Mouse (Mus musculus) MEL (cell line): ENCODE results near the gene Rexo5. TPM values are rescaled to one million over a fixed set of nuclear protein-coding genes. Genes with fewer than 3 reads are reported as not detected.
A peak's percentile ranks its signal among the peaks of the same experiment; 100 is the strongest.

Source experiments
- DNase-seq: peaks from one replicate; pipeline ENCODE4 v3.0.0; 2011; ENCODE audit warnings: low read depth, low spot score
- H3K27ac ChIP-seq: 2 replicates; pipeline ENCODE4 v1.5.1; 2012; ENCODE audit warnings: low read depth, mild to moderate bottlenecking, control low read depth, low read length, moderate library complexity; ENCODE audit not compliant: control insufficient read depth
- H3K27me3 ChIP-seq, 2 experiments: fragments of 150-350 bp in 1 of 2; sonication (generic) in 1 of 2; 2 replicates each; pipeline ENCODE4 v1.6.1; 2012; ENCODE audit warnings: low read length in 2 of 2, mild to moderate bottlenecking in 2 of 2, improper control_type of control experiment in 1 of 2, moderate library complexity in 1 of 2; ENCODE audit not compliant: insufficient read depth in 2 of 2, control insufficient read depth in 1 of 2
- H3K36me3 ChIP-seq, 2 experiments: 2 replicates each; pipeline ENCODE4 v1.6.1; 2012 to 2014; ENCODE audit warnings: low read length in 2 of 2, improper control_type of control experiment in 1 of 2, inconsistent platforms in 1 of 2, mild to moderate bottlenecking in 1 of 2; ENCODE audit not compliant: insufficient read depth in 2 of 2, control insufficient read depth in 1 of 2
- H3K4me1 ChIP-seq, 2 experiments: fragments of 150-350 bp in 1 of 2; sonication (generic) in 1 of 2; 2 replicates each; pipeline ENCODE4 v1.6.1; 2012; ENCODE audit warnings: low read length in 2 of 2, improper control_type of control experiment in 1 of 2, mild to moderate bottlenecking in 1 of 2; ENCODE audit not compliant: insufficient read depth in 2 of 2, control insufficient read depth in 1 of 2
- H3K4me3 ChIP-seq, 2 experiments: fragments of 150-350 bp in 1 of 2; sonication (generic) in 1 of 2; 2 replicates each; pipeline ENCODE4 v1.5.1; 2012; ENCODE audit warnings: low read depth in 2 of 2, low read length in 2 of 2, mild to moderate bottlenecking in 2 of 2, moderate library complexity in 2 of 2, control low read depth in 1 of 2, improper control_type of control experiment in 1 of 2; ENCODE audit not compliant: control insufficient read depth in 1 of 2, insufficient read depth in 1 of 2
- H3K79me2 ChIP-seq: 2 replicates; pipeline ENCODE4 v1.6.1; 2012; ENCODE audit warnings: mild to moderate bottlenecking, low read length, moderate library complexity; ENCODE audit not compliant: control insufficient read depth, poor library complexity, insufficient read depth
- H3K9ac ChIP-seq: 2 replicates; pipeline ENCODE4 v1.6.1; 2012; ENCODE audit warnings: low read depth, mild to moderate bottlenecking, control low read depth, low read length, moderate library complexity; ENCODE audit not compliant: control insufficient read depth, poor library complexity, severe bottlenecking
- H3K9me3 ChIP-seq: fragments of 150-350 bp; sonication (generic); replicated peaks from 2 replicates; pipeline ENCODE4 v1.6.1; 2012; ENCODE audit warnings: mild to moderate bottlenecking, low read length, improper control_type of control experiment, moderate library complexity; ENCODE audit not compliant: insufficient read depth
- BHLHE40 ChIP-seq: IDR thresholded peaks from 2 replicates; pipeline ENCODE4 v1.6.1; 2012; ENCODE audit warnings: low read depth, mild to moderate bottlenecking, inconsistent platforms, low read length, improper control_type of control experiment, borderline replicate concordance
- CHD1 ChIP-seq: IDR thresholded peaks from 2 replicates; pipeline ENCODE4 v1.6.1; 2012; ENCODE audit warnings: low read depth, mild to moderate bottlenecking, inconsistent platforms, low read length, improper control_type of control experiment
- CTCF ChIP-seq, 3 experiments: IDR thresholded peaks in 2 of 3; conservative IDR thresholded peaks in 1 of 3; 2 replicates each; pipeline ENCODE4 v1.5.1; 2011 to 2012; ENCODE audit warnings: low read length in 3 of 3, low read depth in 2 of 3, mild to moderate bottlenecking in 2 of 3, improper control_type of control experiment in 1 of 3, inconsistent platforms in 1 of 3, mixed read lengths in 1 of 3, moderate library complexity in 1 of 3; ENCODE audit not compliant: control insufficient read depth in 1 of 3, insufficient read depth in 1 of 3, poor library complexity in 1 of 3, severe bottlenecking in 1 of 3
- EP300 ChIP-seq, 2 experiments: IDR thresholded peaks; 2 replicates each; pipeline ENCODE4 v1.6.1; 2011; ENCODE audit warnings: improper control_type of control experiment in 2 of 2, low read length in 2 of 2, low read depth in 1 of 2, mild to moderate bottlenecking in 1 of 2
- KAT2A ChIP-seq: conservative IDR thresholded peaks from 2 replicates; pipeline ENCODE4 v1.6.1; 2012; ENCODE audit warnings: low read depth, low read length, improper control_type of control experiment, inconsistent platforms
- MAZ ChIP-seq: IDR thresholded peaks from 2 replicates; pipeline ENCODE4 v1.6.1; 2012; ENCODE audit warnings: low read depth, mild to moderate bottlenecking, inconsistent platforms, low read length, improper control_type of control experiment
- MYB ChIP-seq: IDR thresholded peaks from 2 replicates; pipeline ENCODE4 v1.6.1; 2011; ENCODE audit warnings: mild to moderate bottlenecking, low read depth, low read length, improper control_type of control experiment
- MYC ChIP-seq: IDR thresholded peaks from 2 replicates; pipeline ENCODE4 v1.6.1; 2011; ENCODE audit warnings: low read depth, mild to moderate bottlenecking, low read length, improper control_type of control experiment, moderate library complexity
- NELFE ChIP-seq: IDR thresholded peaks from 2 replicates; pipeline ENCODE4 v1.6.1; 2011; ENCODE audit warnings: low read depth, low read length, improper control_type of control experiment
- NRF1 ChIP-seq: IDR thresholded peaks from 2 replicates; pipeline ENCODE4 v1.6.1; 2014; ENCODE audit warnings: low read depth, mild to moderate bottlenecking, inconsistent platforms, low read length, improper control_type of control experiment, moderate library complexity; ENCODE audit not compliant: poor library complexity, insufficient read depth, severe bottlenecking
- POLR2A ChIP-seq, 2 experiments: IDR thresholded peaks; 2 replicates each; pipeline ENCODE4 v1.6.1; 2011 to 2012; ENCODE audit warnings: low read length in 2 of 2, mild to moderate bottlenecking in 2 of 2, control low read depth in 1 of 2, improper control_type of control experiment in 1 of 2, low read depth in 1 of 2, moderate library complexity in 1 of 2; ENCODE audit not compliant: control insufficient read depth in 1 of 2, insufficient read depth in 1 of 2, poor library complexity in 1 of 2
- RAD21 ChIP-seq: IDR thresholded peaks from 2 replicates; pipeline ENCODE4 v1.6.1; 2011; ENCODE audit warnings: mild to moderate bottlenecking, low read depth, low read length, improper control_type of control experiment
- RCOR1 ChIP-seq: IDR thresholded peaks from 2 replicates; pipeline ENCODE4 v1.6.1; 2012; ENCODE audit warnings: low read depth, mild to moderate bottlenecking, inconsistent platforms, low read length, improper control_type of control experiment
- SIN3A ChIP-seq: IDR thresholded peaks from 2 replicates; pipeline ENCODE4 v1.6.1; 2012; ENCODE audit warnings: low read length, improper control_type of control experiment, inconsistent platforms
- SMC3 ChIP-seq: IDR thresholded peaks from 2 replicates; pipeline ENCODE4 v1.6.1; 2011; ENCODE audit warnings: low read depth, low read length, improper control_type of control experiment
- TAL1 ChIP-seq: IDR thresholded peaks from 2 replicates; pipeline ENCODE4 v1.6.1; 2012; ENCODE audit warnings: mild to moderate bottlenecking, inconsistent platforms, low read length, moderate library complexity, mixed read lengths
- TCF12 ChIP-seq: IDR thresholded peaks from 2 replicates; pipeline ENCODE4 v1.6.1; 2014; ENCODE audit warnings: low read depth, mild to moderate bottlenecking, inconsistent platforms, low read length, improper control_type of control experiment, moderate library complexity
- USF2 ChIP-seq, 2 experiments: IDR thresholded peaks; 2 replicates each; pipeline ENCODE4 v1.6.1; 2011 to 2012; ENCODE audit warnings: improper control_type of control experiment in 2 of 2, low read length in 2 of 2, borderline replicate concordance in 1 of 2, inconsistent platforms in 1 of 2, low read depth in 1 of 2, mild to moderate bottlenecking in 1 of 2; ENCODE audit not compliant: insufficient read depth in 1 of 2
- ZC3H11A ChIP-seq: IDR thresholded peaks from 2 replicates; pipeline ENCODE4 v1.6.1; 2012; ENCODE audit warnings: low read depth, mild to moderate bottlenecking, inconsistent platforms, low read length, improper control_type of control experiment
- ZMIZ1 ChIP-seq: IDR thresholded peaks from 2 replicates; pipeline ENCODE4 v1.6.1; 2012; ENCODE audit warnings: low read depth, mild to moderate bottlenecking, inconsistent platforms, low read length, improper control_type of control experiment, moderate library complexity
- polyA plus RNA-seq, 2 experiments: library from polyadenylated mRNA; stranded (reverse) in 1 of 2; unstranded in 1 of 2; fragments of >175 nt in 1 of 2; fragments of >200 nt in 1 of 2; gene quantifications; 2 replicates each; pipeline versions ENCODE4 v1.2.1 to v1.2.4; 2012; ENCODE audit warnings: low replicate concordance in 2 of 2, low read depth in 1 of 2; ENCODE audit not compliant: insufficient read length in 2 of 2, insufficient read depth in 1 of 2, missing spikeins in 1 of 2
- total RNA-seq: library from RNA; depleted of rRNA; stranded (reverse); fragments of 300-350 nt; gene quantifications from 2 replicates; pipeline ENCODE4 v1.2.3, GENCODE M21; 2012

Gene Rexo5
- total and polyA plus RNA-seq, 3 experiments, result 11.7 to 18.3 TPM; not detected in 1

DNA sequence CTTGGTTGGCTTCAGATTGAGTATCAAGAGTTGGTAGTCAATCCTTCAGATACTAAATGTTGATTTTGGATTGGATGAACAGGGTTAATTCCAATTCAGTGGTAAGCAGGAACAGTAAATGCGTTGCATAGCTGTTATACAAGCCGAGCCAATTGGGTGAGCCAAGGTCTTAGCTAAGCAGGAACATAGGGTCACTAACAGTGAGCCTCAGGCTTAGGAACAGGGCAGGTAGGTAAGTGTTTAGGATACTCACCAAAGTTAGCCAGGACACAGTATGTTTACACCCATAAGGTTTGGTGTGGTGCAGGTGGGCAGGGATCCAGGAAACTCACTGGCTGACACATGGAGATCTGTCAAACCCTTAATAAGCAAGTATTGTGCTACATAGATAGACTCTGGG is 53.6 kb downstream of the Rexo5 start:
- Histone ChIP-seq H3K27ac (no peak overlapping the region), H3K79me2 (no peaks in the 10 kb centered on the region), H3K36me3 (peaks cover 13 to 14% of the 10 kb centered on the region in 2 experiments), H3K9ac (no peak overlapping the region), H3K27me3 (no peaks in the 10 kb centered on the region), H3K4me3 (no peak overlapping the region), H3K4me1 (peaks cover 6 to 12% of the 10 kb centered on the region in 2 experiments), H3K9me3 (no peaks in the 10 kb centered on the region)
- TF ChIP-seq RAD21 (no peak), POLR2A (IDR thresholded peaks at IDR 0.05; ENCODE audit: control insufficient read depth in 1 of 2, insufficient read depth in 1 of 2, low read depth in 1 of 2, low read length in 2 of 2, poor library complexity in 1 of 2) (no peak), BHLHE40 (no peak), CHD1 (no peak), MAZ (no peak), SMC3 (no peak), KAT2A (no peak), TCF12 (no peak), MYB (no peak), USF2 (IDR thresholded peaks at IDR 0.05; ENCODE audit: borderline replicate concordance in 1 of 2, insufficient read depth in 1 of 2, low read depth in 1 of 2, low read length in 2 of 2) (no peak), RCOR1 (no peak), SIN3A (no peak), TAL1 (no peak), EP300 (IDR thresholded peaks at IDR 0.05; ENCODE audit: low read depth in 1 of 2, low read length in 2 of 2) (no peak), ZMIZ1 (no peak), NELFE (no peak), NRF1 (no peak), MYC (no peak)
- no peak for DNase-seq

DNA sequence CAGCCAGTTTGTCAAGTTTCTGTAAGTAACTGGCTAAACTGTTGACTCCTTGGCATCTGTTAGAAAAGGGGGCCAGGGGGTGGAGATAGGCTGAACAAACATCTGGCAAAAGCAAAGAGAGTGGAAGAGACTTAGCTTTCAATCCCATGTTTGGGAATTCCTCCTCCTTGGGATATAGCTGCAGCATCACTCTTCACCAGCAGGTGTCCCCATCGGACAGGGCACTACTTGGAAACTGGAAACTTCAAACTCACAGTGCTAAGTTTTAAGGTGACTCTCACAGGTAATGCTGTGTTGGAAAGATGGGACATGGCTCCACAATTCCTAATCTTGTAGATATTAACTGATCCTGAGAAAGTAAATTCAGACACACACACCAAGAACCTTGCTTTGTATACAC is 55.3 kb downstream of the Rexo5 start:
- Histone ChIP-seq H3K79me2 (no peaks in the 10 kb centered on the region), H3K27ac (no peak overlapping the region), H3K9me3 (no peaks in the 10 kb centered on the region), H3K9ac (no peak overlapping the region), H3K36me3 (peaks cover 10 to 16% of the 10 kb centered on the region in 2 experiments), H3K27me3 (no peaks in the 10 kb centered on the region), H3K4me3 (no peak overlapping the region), H3K4me1 (peaks cover 6 to 12% of the 10 kb centered on the region in 2 experiments)
- peak; percentile 36 for DNase-seq
- TF ChIP-seq SMC3, result peak; percentile 73
- TF ChIP-seq POLR2A (IDR thresholded peaks at IDR 0.05; ENCODE audit: control insufficient read depth in 1 of 2, insufficient read depth in 1 of 2, low read depth in 1 of 2, low read length in 2 of 2, poor library complexity in 1 of 2), result no peak
- TF ChIP-seq ZC3H11A, result peak; percentile 67
- peak; percentile 79 for TF ChIP-seq RAD21
- peak; percentile 77 to 93 (median 82) for TF ChIP-seq CTCF (IDR thresholded peaks at IDR 0.05 in 2 of 3, conservative IDR thresholded peaks at IDR 0.05 in 1 of 3; ENCODE audit: control insufficient read depth in 1 of 3, insufficient read depth in 1 of 3, low read depth in 2 of 3, low read length in 3 of 3, poor library complexity in 1 of 3, severe bottlenecking in 1 of 3)
